In the genomic region with DNA sequence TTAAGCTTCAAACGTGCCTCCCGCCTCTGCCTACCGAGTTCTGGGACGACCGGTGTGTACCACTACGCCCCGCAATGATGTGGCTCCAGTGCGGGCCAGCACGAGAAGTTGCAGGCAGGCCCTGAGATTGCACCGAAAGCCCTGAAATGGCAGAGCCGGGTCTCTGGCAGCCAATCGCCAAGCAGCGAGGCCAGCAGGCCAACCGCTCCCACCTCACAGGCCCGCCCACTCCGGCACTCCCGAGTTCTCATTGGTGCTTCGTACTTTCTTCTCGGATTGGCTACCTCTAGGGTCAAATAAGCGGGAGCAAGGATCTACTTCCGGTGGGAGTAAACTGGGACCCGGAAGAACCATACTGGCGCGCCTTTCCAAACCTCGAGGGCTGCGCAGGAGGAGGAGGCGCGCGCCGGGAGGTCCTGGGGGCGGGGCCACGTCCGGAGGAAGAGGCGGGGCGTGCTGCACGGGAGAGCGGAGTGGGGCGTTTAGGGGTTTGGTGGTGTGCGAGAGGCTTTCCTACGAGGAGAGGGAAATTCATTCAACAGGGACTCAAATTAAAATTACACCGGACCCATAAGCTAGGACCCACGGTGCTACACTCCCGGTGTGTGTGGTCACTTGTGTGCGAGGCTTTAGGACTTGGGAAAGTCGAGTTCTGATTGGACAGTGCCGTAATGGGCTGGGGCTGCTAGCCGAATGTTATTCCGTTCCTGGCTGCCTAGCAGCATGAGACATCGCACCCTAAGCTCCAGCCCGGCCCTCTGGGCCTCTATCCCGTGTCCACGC, we compare ENCODE assay signal across 1 mouse cellular context.
A peak's percentile ranks its signal among the peaks of the same experiment; 100 is the strongest.
TF ChIP-seq lines count a peak whose summit lies in the region.

Ogg1 (plus strand) TSS at position 440 of the 783 bp plus-strand sequence.

TF ChIP-seq in myocyte, 11 proteins besides CTCF, POLR2A, EP300 and RAD21 (continued from another document):
- TF ChIP-seq E2F4 (IDR thresholded peaks at IDR 0.05; ENCODE audit: insufficient read depth) (peak; percentile 92), POLR2AphosphoS2 (IDR thresholded peaks at IDR 0.05; ENCODE audit: insufficient read length, low read depth) (peak; percentile 96), REST (IDR thresholded peaks at IDR 0.05; ENCODE audit: insufficient read depth, insufficient read length) (no peak), TCF3 (IDR thresholded peaks at IDR 0.05; ENCODE audit: insufficient read length, low read depth) (no peak), MYOG (IDR thresholded peaks at IDR 0.05; ENCODE audit: control insufficient read depth in 1 of 3, insufficient read depth in 1 of 3, insufficient read length in 2 of 3, low read depth in 2 of 3) (no peak), USF1 (IDR thresholded peaks at IDR 0.05; ENCODE audit: low read depth) (no peak)
